Mouse (Mus musculus) forebrain, embryonic 16.5 days (tissue): ENCODE results near the gene Arrdc4. TPM values are rescaled to one million over a fixed set of nuclear protein-coding genes. Genes with fewer than 3 reads are reported as not detected.
A peak's percentile ranks its signal among the peaks of the same experiment; 100 is the strongest.

Experiments used
- ATAC-seq: fragments of 200-750 bp; cut with Nextera tagmentation; 2 replicates; pipeline ENCODE4 v1.8.0; 2017; ENCODE audit warnings: mild to moderate bottlenecking, moderate library complexity
- H3K27ac ChIP-seq: fragments of 300-500 bp; sonication (generic); 2 replicates; pipeline ENCODE4 v1.5.1; 2014; ENCODE audit warnings: low read length, control low read depth
- H3K27me3 ChIP-seq: fragments of 300-500 bp; sonication (generic); replicated peaks from 2 replicates; pipeline ENCODE4 v1.6.1; 2014; ENCODE audit warnings: low read length; ENCODE audit not compliant: control insufficient read depth, insufficient read depth
- H3K36me3 ChIP-seq: fragments of 300-500 bp; sonication (generic); 2 replicates; pipeline ENCODE4 v1.6.1; 2014; ENCODE audit not compliant: control insufficient read depth, insufficient read depth
- H3K4me1 ChIP-seq: fragments of 300-500 bp; sonication (generic); replicated peaks from 2 replicates; pipeline ENCODE4 v1.6.1; 2014; ENCODE audit warnings: low read length; ENCODE audit not compliant: control insufficient read depth, insufficient read depth
- H3K4me2 ChIP-seq: fragments of 300-500 bp; sonication (generic); 2 replicates; pipeline ENCODE4 v1.6.1; 2014; ENCODE audit warnings: mild to moderate bottlenecking, low read length, control low read depth
- H3K4me3 ChIP-seq: fragments of 300-500 bp; sonication (generic); replicated peaks from 2 replicates; pipeline ENCODE4 v1.5.1; 2014; ENCODE audit warnings: mild to moderate bottlenecking, low read length, control low read depth
- H3K9ac ChIP-seq: fragments of 300-500 bp; sonication (generic); replicated peaks from 2 replicates; pipeline ENCODE4 v1.6.1; 2014; ENCODE audit warnings: low read depth, low read length, control low read depth
- H3K9me3 ChIP-seq: fragments of 300-500 bp; sonication (generic); 2 replicates; pipeline ENCODE4 v1.6.1; 2016; ENCODE audit warnings: low read length; ENCODE audit not compliant: control insufficient read depth
- WGBS: fragments of 180-500 bp; shearing (Covaris S2); extraction: QIAGEN DNeasy Blood & Tissue Kit; methylation state at CpG from one replicate; pipeline ENCODE4 v1.1.7; 2014; 5-methylcytosine and 5-hydroxymethylcytosine counted together
- polyA plus RNA-seq: library from polyadenylated mRNA; unstranded; fragments of >200 nt; fragmentation: Nextera tagmentation; extraction: Ambion mirVana; gene quantifications from 2 replicates; pipeline ENCODE4 v1.2.1, GENCODE M21; 2015

Gene Arrdc4
- polyA plus RNA-seq, 1 experiment from 2014 or later, result 32.3 TPM

- Histone ChIP-seq H3K9me3 (no peaks in the 10 kb centered on the region), H3K27me3 (no peaks in the 10 kb centered on the region), H3K4me2 (peak overlapping the region; percentile 78), H3K9ac (peak overlapping the region; percentile 91), H3K36me3 (no peaks in the 10 kb centered on the region), H3K4me1 (peaks cover 36% of the 10 kb centered on the region), H3K27ac (peak overlapping the region; percentile 82), H3K4me3 (peak overlapping the region; percentile 67)
- no peak for ATAC-seq
- WGBS, result 17% methylated on average over 8 of the region's 8 CpGs
These were observed 680 bp downstream of the Arrdc4 start for GRCm38 (mm10) chr7:68748361-68748760.

- WGBS, result 17% methylated on average over 9 of the region's 9 CpGs
- 0 out of 2 replicates have a peak overlapping the region, but pooled peaks have one; percentile 25 for H3K9ac ChIP-seq
- peak; percentile 9 for ATAC-seq
These were observed 4.4 kb downstream of the Arrdc4 start for GRCm38 (mm10) chr7:68744616-68745015.

GRCm38 (mm10) chr7:68744206-68744605 lies 4.8 kb downstream of the Arrdc4 start:
- H3K36me3 ChIP-seq, result peaks cover 22% of the 10 kb centered on the region
- no peak overlapping the region for H3K4me3 ChIP-seq
- H3K27ac ChIP-seq, result peak overlapping the region; percentile 71; the same call in 1 of the 2 replicates
- ATAC-seq, result peak; percentile 16
- H3K4me1 ChIP-seq, result peaks cover 33% of the 10 kb centered on the region
- H3K4me2 ChIP-seq, result peak overlapping the region; percentile 45
- no peaks in the 10 kb centered on the region for H3K9me3 ChIP-seq
- H3K27me3 ChIP-seq, result no peaks in the 10 kb centered on the region
- no peak overlapping the region for H3K9ac ChIP-seq
- 22% methylated on average over 2 of the region's 2 CpGs for WGBS

More at GRCm38 (mm10) chr7:68744616-68745015, 4.4 kb downstream of the Arrdc4 start:
- H3K27me3 ChIP-seq, result no peaks in the 10 kb centered on the region
- peak overlapping the region; percentile 45 for H3K4me2 ChIP-seq
- 0 out of 2 replicates have a peak overlapping the region, but pooled peaks have one; percentile 2 for H3K4me3 ChIP-seq
- H3K27ac ChIP-seq, result peak overlapping the region; percentile 71; the same call in 1 of the 2 replicates
- H3K9me3 ChIP-seq, result no peaks in the 10 kb centered on the region
- peaks cover 35% of the 10 kb centered on the region for H3K4me1 ChIP-seq
- H3K36me3 ChIP-seq, result peaks cover 22% of the 10 kb centered on the region

GRCm38 (mm10) chr7:68740763-68741162 lies 8.3 kb downstream of the Arrdc4 start:
- Histone ChIP-seq H3K4me3 (no peak overlapping the region), H3K4me2 (no peak overlapping the region), H3K27me3 (no peaks in the 10 kb centered on the region), H3K4me1 (peaks cover 13% of the 10 kb centered on the region), H3K9ac (no peak overlapping the region), H3K9me3 (no peaks in the 10 kb centered on the region), H3K36me3 (peaks cover 28% of the 10 kb centered on the region), H3K27ac (no peak overlapping the region)
- no peak for ATAC-seq
- 94% methylated on average over 6 of the region's 6 CpGs for WGBS

GRCm38 (mm10) chr7:68738676-68739399 lies 10.2 kb downstream of the Arrdc4 start:
- ATAC-seq, result no peak
- no peak overlapping the region for H3K27ac ChIP-seq
- H3K4me2 ChIP-seq, result no peak overlapping the region
- no peaks in the 10 kb centered on the region for H3K9me3 ChIP-seq
- WGBS, result 96% methylated on average over 11 of the region's 11 CpGs
- no peaks in the 10 kb centered on the region for H3K27me3 ChIP-seq
- no peak overlapping the region for H3K9ac ChIP-seq
- 0 out of 2 replicates have a peak, but pooled peaks cover 3% of the 10 kb centered on the region for H3K4me1 ChIP-seq
- H3K36me3 ChIP-seq, result peaks cover 28% of the 10 kb centered on the region
- no peak overlapping the region for H3K4me3 ChIP-seq

GRCm38 (mm10) chr7:68726380-68726779 lies 22.7 kb downstream of the Arrdc4 start:
- Histone ChIP-seq H3K4me3 (no peak overlapping the region), H3K4me1 (no peaks in the 10 kb centered on the region), H3K9ac (no peak overlapping the region), H3K9me3 (no peaks in the 10 kb centered on the region), H3K36me3 (no peaks in the 10 kb centered on the region), H3K4me2 (no peak overlapping the region), H3K27ac (no peak overlapping the region), H3K27me3 (no peaks in the 10 kb centered on the region)
- 96% methylated on average over 5 of the region's 5 CpGs for WGBS
- ATAC-seq, result no peak

- Histone ChIP-seq H3K27ac (no peak overlapping the region), H3K4me2 (no peak overlapping the region), H3K9ac (no peak overlapping the region), H3K27me3 (no peaks in the 10 kb centered on the region), H3K36me3 (no peaks in the 10 kb centered on the region), H3K4me3 (no peak overlapping the region), H3K4me1 (no peaks in the 10 kb centered on the region), H3K9me3 (no peaks in the 10 kb centered on the region)
- 84% methylated on average over 7 of the region's 7 CpGs for WGBS
- no peak for ATAC-seq
These were observed 24.3 kb downstream of the Arrdc4 start for GRCm38 (mm10) chr7:68724711-68725110.

- Histone ChIP-seq H3K4me2 (no peak overlapping the region), H3K36me3 (no peaks in the 10 kb centered on the region), H3K27ac (no peak overlapping the region), H3K9me3 (no peaks in the 10 kb centered on the region), H3K4me3 (no peak overlapping the region), H3K27me3 (no peaks in the 10 kb centered on the region), H3K4me1 (peaks cover 11% of the 10 kb centered on the region), H3K9ac (no peak overlapping the region)
- 94% methylated on average over 4 of the region's 4 CpGs for WGBS
- ATAC-seq, result no peak
These were observed 27.5 kb downstream of the Arrdc4 start for GRCm38 (mm10) chr7:68721520-68721919.

GRCm38 (mm10) chr7:68717988-68718387 lies 31.1 kb downstream of the Arrdc4 start:
- Histone ChIP-seq H3K27ac (0 out of 2 replicates have a peak overlapping the region, but pooled peaks have one; percentile 9), H3K9me3 (no peaks in the 10 kb centered on the region), H3K27me3 (no peaks in the 10 kb centered on the region), H3K9ac (no peak overlapping the region), H3K4me2 (no peak overlapping the region), H3K36me3 (no peaks in the 10 kb centered on the region), H3K4me3 (no peak overlapping the region), H3K4me1 (peaks cover 11% of the 10 kb centered on the region)
- no peak for ATAC-seq
